Mouse (Mus musculus): ENCODE results near the gene Prkcd.

DNA sequence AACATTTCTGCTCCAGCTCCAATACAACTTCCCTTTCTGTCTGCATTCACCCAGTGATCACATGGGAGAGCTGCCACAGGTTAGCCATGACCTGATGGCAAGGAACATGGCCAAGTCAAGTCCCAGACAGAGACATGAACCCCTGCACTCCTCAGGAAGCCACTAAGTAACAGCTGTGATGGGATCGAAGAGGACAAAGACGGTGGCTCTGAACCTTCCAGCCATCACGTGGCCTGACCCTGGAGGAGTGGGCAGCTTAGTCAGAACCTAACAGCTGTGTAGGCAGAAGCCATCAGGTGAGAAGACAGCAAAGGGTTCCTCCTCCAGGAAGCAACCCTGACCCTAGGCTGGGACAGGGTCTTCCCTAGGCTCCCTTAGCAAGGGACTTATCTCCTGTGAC is 16.5 kb downstream of the Prkcd start:
- TF ChIP-seq CTCF (IDR thresholded peaks at IDR 0.05; ENCODE audit: extremely low read depth, insufficient read depth, insufficient read length, insufficient replicate concordance) (no peak), POLR2A (IDR thresholded peaks at IDR 0.05; ENCODE audit: low read depth, low read length) (no peak)

Data from spleen, adult 2 months (tissue).